Mouse (Mus musculus) erythroblast, embryonic 14.5 days (primary cell): ENCODE results near the gene Ush2a.

ENCODE experiments used
- GATA1 ChIP-seq: IDR thresholded peaks from 2 replicates; pipeline ENCODE4 v1.6.1; 2012; ENCODE audit warnings: low read length, inconsistent platforms, mixed read lengths
- TAL1 ChIP-seq: IDR thresholded peaks from 3 replicates; pipeline ENCODE4 v1.6.1; 2012; ENCODE audit warnings: low read length, inconsistent platforms, mixed read lengths

- TF ChIP-seq GATA1, result no peak
- no peak for TF ChIP-seq TAL1
Measured at GRCm38 (mm10) chr1:188313303-188313702, 51.5 kb downstream of the Ush2a start.
